Mouse (Mus musculus): ENCODE results near the gene Stim1.

The Stim1 gene

DNA sequence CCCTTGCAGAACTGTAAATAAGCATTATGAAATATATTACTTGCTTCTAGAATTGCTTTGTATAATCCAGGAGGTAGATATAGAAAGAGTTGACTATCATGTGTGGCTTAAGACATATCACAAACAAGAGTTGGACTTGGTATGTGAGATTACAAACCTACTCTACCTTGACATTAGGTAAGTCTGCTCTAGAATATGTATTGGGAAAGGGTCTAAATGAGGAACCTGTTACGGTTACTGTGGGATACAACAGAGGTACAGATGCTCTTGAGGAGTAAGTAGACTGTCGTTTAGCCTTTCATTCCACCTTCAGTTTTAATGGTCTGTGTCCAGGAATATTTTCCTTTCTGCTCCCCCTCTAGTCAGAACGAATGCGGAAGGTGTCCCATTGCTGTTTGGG, 34.9 kb downstream of the Stim1 start:
- DNase-seq (ENCODE audit: inconsistent ontology term) = no peak

DNA sequence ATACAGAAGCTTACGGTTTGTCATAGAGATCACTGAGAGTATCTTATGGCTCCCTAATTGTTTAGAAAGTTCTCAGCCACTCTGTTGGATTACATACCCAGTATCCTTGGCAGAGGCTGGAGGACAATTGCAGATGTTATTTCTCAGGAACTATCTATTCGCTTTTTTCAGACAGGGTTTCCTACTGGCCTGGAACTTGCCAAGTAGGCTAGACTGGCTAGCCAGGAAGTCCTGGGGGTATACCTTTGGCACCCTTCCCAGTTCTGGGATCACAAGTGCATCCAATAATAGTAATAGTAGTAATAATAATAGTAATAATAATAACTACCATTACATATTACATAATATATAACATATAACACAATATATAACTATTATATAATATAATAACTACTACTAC, 38.0 kb downstream of the Stim1 start:
- DNase-seq (ENCODE audit: inconsistent ontology term) = no peak

DNA sequence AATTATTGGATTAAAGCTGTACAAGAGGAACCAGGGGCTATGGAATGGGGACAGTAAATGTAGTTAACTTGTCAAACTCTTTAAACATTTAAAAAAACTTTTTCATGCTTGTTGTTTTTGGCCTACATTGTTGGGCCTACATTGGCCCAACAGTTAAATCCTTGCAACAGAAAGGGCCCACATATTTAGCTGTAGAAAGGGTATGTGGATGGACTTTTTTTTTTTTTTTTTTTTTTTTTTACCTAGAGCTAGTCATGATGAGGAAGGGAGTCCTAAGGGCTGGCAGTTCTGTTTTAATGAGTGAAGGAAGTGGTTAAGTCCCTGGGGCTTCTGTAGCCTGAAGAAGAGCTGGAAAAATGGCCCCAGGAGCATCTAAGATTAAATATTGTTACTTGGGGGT, 42.7 kb downstream of the Stim1 start:
- no peak for DNase-seq (ENCODE audit: inconsistent ontology term)

DNA sequence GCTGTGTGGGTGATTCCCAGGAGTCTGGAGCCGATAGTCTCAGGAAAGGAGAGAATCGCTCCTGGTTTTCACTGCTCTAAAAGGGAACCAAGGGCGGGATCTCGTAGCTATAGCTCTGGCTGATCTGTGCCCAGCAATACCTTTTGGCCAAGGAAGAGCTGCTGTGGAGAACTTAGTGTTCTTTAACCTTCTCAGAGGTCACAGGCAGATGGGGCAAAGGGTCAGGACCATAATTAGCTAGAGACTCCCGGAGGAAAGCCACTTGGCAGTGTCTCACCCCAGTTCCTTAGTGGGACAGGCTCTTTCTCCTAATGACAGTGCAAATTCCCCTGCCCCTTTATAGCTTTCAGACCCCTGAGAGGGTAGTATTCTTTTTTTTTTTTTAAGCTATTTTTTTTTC, 43.2 kb downstream of the Stim1 start:
- DNase-seq (ENCODE audit: inconsistent ontology term) = no peak

DNA sequence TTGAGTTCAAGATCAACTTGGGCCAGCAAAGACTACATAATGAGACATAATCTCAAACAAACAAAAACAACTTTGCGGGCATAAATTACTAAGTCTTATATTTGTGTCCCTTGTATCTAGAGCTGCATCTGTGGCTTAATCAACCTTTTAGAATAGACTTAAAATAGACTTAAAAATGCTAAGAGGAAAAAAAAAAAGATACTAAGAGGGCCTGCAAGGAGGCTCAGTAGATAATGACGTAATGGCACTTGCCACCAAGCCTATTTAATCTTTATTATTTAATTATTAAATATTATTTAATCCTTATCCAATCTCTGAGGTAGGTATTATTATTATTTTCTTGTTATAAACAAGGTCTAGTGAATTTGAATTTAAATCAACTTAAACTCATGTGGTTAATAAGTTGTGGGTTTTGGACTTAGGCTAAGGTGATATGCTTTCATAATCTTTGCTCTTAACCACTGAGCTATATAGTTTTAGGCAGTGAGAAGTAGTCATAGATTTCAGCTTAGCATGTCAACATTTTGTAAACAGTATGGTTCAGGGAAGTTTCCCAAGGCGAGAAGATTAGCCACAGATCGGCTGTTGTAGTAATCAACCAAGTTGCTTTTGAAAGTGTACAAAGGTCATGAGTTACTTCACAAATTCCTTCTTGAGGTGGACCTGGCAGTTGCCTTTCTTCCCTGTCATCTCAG, 45.4 kb downstream of the Stim1 start:
- DNase-seq (ENCODE audit: inconsistent ontology term) = no peak

DNA sequence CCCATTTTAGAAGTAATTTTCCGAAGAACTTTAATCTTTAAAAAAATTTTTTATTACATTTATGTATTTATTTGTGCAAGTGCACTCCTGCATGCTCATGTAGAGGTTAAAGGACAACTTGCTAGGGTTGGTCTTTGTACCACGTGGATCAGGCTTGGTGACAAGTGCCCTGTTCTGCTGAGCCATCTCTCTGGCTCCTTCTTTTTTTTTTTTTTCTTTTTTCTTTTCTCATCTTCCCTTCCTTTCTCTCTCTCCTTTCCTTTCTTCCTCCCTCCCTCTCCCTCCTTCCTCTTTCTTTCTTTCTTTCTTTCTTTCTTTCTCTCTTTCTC, 45.9 kb downstream of the Stim1 start:
- DNase-seq (ENCODE audit: inconsistent ontology term) = no peak

DNA sequence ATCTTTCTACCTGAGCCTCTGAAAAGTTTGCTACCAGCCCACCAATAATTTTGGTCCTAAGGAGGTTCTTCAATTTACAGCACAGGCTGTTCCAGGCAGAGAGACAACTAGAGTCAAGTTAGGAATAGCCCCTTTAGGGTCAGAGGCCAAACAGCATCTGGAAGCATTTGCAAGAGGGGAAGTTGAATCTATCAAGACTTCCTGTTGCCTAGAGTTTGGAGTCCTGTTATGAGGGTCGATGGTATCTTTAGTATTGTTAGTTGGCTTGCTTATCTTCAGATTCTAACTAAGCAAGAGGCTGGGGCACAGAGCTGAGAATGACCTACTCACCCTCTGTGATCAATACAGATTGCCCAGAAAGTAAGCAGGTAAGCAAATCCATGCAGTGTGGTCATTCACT, 46.5 kb downstream of the Stim1 start:
- DNase-seq (ENCODE audit: inconsistent ontology term) = no peak

DNA sequence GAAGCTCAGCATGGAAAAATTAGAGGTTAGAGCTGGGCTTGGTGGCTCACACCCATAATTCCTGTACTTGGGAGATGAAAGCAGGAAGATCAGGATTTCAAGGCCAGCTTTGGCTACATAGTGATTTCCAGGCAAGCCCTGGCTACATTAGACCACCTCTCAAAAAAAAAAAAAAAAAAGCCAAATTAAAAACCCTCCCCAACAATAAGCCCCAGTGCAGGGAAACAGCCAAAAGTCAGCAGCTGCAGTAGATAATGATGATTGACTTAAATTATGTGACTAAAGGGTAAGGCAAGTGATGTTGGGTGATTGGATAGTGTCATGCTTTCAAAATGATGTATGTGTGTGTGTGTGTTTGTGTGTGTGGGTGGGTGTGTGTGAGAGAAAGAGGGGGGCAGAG, 47.3 kb downstream of the Stim1 start:
- no peak for DNase-seq (ENCODE audit: inconsistent ontology term)

DNA sequence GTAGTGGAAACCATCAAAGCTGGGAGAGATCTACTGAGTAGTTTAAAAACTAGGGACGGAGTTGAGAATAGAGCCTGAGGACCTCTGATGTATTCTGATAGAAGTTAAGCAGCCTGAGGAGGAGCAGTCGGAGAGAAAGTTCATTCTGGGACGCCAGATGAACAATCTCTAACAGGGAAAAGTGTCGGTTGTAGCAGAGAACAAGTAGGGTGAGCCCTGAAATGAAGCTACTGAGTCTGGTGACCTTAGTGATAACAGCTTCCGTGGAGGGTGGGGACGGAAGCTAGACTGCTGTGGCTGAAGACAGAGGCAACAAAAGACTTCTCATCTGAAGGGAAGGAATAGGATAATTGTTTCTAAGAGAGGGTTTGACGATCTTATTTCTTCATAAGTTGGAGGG, 47.8 kb downstream of the Stim1 start:
- no peak for DNase-seq (ENCODE audit: inconsistent ontology term)

DNA sequence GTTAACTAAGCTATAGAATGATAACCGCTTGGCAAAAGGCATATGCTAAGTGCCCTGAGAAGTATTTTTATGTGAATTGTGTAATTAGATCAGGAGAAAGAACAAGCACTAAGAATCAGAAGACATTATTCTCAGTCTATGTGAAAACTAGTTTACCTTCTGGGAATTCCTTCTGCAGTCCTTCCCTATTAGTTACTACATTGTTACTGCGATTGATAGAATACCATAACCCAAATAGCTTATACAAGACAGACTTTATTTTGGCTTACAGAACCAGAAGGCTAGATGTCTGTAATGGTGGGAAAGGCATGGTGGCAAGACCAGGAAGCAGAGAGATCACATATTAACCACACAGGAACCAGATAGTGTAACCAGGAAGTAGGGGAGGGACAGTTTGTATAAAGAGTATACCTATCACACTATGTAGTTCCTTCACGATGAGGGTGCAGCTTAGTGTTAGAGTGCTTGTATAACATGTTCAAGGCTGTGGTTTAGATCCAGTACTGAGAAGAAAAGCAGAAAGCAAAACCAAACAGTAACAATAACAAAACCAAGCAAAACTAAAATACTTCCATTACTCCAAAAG, 50.1 kb downstream of the Stim1 start:
- DNase-seq (ENCODE audit: inconsistent ontology term) = no peak

DNA sequence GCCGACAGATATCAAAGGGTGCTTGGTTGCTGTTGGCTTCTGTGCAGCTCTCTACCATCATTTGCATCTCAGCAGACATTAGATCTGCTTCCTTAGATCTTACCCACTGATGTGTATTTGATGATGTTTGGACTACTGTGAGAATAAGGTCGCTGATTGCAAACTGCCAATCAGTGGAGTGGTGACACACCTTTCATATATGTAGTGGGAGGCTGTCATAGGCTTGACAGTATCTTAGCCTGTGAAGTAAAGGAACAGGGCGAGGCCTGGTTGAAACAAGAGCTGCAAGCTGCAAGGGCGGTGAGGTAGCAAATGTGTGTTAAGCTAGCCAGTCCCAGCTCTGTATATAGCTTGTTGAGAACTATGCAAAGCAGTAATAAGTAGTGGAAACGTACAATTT, 54.5 kb downstream of the Stim1 start:
- no peak for DNase-seq (ENCODE audit: inconsistent ontology term)

DNA sequence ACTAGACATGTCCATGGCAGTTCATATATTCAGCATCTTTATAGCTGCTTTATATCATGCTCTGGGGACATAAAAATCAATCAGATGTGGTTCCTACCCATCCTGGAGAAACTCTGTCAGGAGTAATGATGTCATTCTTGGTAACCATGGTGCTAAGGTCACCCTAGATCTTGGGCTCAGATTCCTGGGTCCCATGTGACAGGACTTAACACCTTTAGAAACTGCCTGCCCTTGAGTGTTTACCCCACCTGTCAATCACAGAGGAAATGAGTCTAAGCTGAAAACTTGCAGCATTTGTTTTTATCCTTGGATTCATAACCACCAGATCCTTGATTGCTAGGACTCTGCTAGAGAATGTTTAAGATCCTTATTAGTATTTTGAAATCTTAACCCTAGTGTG, 58.7 kb downstream of the Stim1 start:
- no peak for DNase-seq (ENCODE audit: inconsistent ontology term)

DNA sequence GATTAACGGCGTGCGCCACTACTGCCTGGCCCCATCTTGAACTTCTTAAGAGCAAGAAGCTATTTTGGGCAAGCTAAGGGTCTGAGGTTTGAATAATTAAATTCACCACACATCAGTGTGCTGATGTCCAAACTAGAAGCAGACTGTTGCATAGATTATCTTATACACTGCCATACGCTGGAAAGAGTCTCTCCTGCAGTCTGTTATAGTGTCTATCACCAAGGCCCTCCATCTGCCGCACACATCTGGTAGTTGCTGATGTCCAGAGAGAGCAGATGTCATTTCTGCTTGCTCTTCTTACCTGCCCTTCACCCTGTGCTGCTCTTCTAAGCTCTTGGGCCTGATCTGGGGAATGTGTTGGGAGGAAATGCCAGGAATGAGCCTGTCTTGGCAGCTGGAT, 62.7 kb downstream of the Stim1 start:
- no peak for DNase-seq (ENCODE audit: inconsistent ontology term)

DNA sequence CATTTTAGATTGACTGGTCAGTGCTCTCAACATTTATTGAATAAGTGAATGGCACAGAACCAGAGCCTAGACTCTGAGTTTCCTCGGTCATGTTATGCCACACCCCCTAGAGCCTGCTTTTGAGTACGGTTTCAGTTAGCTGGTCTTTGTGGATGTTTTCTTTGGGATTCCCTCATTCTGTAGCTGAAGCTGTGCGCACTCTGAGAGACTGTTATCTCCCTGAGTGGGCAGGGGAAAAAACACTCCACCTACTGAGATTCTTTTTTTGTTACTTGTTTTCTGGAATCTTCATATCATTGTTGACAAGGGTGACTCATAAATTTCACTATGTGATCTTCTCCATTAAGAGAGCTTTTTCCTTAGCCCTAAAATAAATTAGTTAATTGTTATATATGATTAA, 63.9 kb downstream of the Stim1 start:
- DNase-seq (ENCODE audit: inconsistent ontology term) = no peak

DNA sequence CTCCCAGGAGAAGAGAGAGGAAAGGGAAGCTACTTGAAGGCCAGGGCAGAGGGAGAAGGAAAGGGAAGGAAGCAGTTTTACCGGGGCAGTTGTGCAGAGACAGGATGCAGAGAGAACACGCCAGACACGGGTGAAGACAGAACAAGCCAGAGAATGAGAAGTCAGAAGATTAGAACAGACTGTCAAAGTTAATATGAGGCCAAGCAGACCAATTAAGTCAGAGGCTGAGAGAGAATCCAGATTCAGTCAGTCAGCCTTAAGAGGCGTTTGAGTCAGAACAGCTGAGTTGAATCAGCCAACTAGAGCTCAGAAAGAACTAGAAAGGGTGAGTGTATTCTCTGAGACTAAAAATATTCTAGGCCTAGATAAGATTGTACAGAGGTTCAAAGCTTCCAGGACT, 66.1 kb downstream of the Stim1 start:
- no peak for DNase-seq (ENCODE audit: inconsistent ontology term)

DNA sequence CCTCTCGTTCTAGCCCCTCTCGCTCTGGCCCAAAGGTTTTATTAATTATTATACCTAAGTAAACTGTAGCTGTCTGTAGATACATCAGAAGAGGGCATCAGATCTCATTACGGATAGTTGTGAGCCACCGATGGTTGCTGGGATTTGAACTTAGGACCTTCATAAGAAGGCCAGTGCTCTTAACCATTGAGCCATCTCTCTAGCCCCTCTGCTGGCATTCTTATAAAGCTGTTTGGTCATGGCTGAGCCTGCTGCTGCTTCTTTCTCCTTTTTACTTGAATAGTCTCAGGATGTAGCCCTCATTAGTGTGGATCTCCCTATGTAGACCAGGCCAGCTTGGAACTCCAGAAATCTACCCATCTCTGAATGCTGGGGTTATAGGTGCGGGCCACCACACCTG, 69.7 kb downstream of the Stim1 start:
- no peak for DNase-seq (ENCODE audit: inconsistent ontology term)

DNA sequence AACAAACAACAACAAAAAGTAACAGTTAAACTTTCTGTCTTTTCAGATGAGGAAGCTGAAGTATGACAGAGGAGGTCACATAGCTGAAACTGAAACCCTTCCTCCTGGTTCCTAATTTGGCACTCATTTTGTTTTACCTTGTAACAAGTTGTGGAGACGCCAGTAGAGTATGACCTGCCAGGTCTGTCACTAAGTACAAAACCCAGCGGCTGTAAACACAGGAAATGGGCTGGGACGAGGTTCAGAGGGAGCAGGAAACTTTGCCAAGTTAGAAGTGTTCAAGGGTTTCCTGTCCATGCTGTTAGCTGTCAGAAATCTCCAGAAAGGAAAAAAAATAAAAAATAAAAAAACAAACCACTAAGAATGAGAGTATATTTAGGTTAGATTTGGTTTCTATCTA, 70.3 kb downstream of the Stim1 start:
- no peak for DNase-seq (ENCODE audit: inconsistent ontology term)

DNA sequence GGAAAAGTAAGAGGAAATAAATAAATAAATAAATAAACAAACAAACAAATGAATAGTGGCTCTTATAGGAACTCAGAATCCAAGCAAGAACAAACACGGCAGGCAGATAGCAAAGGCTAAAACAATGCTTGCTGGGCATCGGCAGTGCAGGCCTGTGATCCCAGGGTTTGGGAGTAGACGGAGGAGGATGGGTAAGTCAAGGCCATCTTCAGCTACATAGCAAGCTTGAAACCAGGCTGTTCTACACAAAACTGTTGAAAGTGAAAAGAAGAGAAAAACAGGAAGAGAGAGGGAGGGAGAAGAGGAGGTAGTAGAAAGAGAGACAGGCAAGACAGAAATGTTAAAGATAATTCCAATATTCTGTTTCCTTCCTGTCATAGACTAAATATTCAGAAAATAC, 71.3 kb downstream of the Stim1 start:
- DNase-seq (ENCODE audit: inconsistent ontology term) = no peak

DNA sequence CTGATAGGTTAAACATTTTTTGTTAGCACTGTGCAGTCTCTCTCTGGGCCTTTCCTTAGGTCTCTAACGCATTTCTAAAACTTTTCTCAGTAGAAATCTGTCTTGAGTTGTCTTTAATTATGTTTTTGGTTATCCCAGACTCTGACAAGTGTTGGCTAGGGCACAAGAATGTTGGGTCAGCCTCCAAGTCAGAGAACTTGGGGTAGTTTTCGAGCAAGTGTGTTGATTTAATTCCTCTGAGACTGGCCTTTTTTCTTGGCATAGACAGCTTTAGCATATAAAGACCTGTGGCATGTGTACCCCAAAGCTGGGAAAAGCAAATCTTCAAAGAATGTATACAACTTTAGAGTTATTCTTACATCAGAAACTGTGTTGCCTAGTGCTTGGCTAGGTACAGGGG, 78.3 kb downstream of the Stim1 start:
- DNase-seq (ENCODE audit: inconsistent ontology term) = peak; percentile 51

DNA sequence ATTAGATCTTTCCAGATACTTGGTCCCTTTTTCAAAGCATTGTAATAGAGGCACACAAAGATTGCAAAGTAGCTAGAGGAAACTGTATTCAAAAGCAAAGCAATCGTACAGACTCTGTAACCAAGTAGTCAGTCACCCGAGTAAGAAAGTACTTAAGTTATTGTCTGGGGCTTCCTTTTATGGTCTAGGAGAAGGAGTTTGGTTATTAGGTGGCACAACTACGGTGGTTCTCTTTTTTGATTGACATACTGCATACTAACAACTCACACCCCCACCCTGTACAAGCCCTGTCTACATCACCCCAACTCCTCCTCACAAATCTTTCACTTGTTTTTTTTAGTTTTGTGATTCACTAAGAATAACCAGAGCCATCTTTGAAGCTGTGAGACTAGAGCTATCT, 79.7 kb downstream of the Stim1 start:
- no peak for DNase-seq (ENCODE audit: inconsistent ontology term)

DNA sequence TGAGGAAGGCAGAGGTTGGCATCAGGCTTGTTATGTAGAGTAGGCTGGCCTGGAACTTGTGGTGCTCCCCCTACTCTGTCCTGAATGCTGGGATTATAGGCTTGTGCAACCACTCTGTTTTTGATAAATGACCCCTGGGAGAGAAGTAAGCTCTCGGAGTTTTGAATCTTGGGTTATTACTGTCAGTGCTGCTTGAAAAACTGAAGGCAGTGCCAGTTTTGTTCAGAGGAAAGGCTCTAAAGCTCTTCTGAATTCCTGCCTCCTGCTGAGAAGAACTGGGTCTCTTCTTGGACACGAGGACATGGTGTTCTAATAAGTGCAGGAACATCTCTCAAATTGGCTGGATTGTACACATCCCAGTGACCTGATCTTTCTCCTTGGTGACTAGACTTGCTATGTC, 81.1 kb downstream of the Stim1 start:
- DNase-seq (ENCODE audit: inconsistent ontology term) = no peak

DNA sequence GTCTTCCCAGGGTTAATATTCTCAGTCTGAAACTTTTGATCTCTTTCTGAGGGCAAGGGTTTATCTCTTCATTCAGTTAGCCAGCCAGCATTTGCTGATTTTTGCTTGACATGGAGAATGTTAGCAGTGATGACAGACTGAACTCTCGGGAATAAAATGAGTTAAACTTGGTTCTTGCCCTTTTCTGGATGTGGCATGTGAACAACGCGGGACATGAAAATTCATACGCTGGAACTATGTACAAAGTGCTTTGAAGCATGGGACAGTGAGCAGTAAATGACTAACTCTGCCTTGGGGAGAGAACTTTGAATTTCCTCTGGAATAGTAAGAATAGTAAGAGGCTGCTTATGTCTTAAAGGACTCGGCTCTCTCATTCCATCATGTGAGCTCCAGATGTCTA, 81.6 kb downstream of the Stim1 start:
- no peak for DNase-seq (ENCODE audit: inconsistent ontology term)

DNA sequence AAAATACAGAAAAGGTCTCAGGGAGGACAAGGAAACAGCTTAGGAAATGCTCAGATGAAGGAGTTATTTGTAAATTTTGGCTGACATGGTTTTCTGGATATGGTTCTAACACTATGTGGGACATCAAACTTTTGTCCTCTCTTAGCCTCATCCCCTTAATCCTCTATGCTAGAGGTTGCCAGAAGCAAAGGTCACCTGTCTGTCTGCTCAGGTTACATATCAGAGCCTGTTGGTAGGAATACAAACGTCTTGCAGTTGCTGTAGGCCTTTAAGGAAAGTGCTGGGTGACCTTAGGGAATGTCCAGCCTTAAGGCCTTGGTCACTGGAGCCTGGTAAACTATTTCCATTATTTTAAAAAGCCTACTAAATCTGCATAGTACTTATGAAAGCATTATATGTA, 85.8 kb downstream of the Stim1 start:
- DNase-seq (ENCODE audit: inconsistent ontology term) = no peak

DNA sequence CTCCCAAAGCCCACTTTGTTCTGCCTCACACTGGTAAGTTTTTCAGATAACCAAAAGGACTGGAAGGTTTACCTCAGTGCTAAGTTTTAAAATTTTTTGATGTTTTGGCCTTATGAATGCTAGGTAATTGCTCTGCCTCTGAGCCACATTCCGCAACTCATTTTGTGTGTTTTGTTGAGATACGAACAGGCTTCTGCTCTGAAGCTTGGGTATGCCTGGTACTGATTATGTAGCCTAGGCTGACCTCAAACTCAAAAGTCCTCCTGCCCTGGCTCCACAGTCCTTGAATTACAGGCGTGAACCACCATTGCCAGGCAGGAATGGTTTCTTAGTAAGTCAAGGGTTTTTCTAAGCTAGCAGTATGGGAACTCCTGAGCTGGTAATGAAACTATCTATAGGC, 90.5 kb downstream of the Stim1 start:
- DNase-seq (ENCODE audit: inconsistent ontology term) = no peak

Measured in Muller cell, postnatal 12 days (primary cell).